Mouse (Mus musculus): ENCODE data around the gene Tph1. TPM values are rescaled to one million over a fixed set of nuclear protein-coding genes. Genes with fewer than 3 reads are reported as not detected.
A peak's percentile ranks its signal among the peaks of the same experiment; 100 is the strongest.
"Not testable (repeated sequence)": the region's sequence is repeated elsewhere in the genome, so short reads cannot be mapped to it uniquely, and the experiment has no call there.

Tph1 gene
- polyA plus RNA-seq, 1 experiment from 2014 or later, result 0.42 TPM

GRCm38 (mm10) chr7:46675061-46675460 is 2.7 kb upstream of the Tph1 start:
- no peaks in the 10 kb centered on the region for H3K27me3 ChIP-seq (replicated peaks; ENCODE audit: control insufficient read depth, insufficient read depth, low read length)
- no peak overlapping the region for H3K4me3 ChIP-seq (ENCODE audit: low read depth, low read length)
- H3K36me3 ChIP-seq (ENCODE audit: control insufficient read depth, insufficient read depth, low read length), result no peaks in the 10 kb centered on the region
- DNase-seq (ENCODE audit: low spot score) (no peak), ATAC-seq (replicated peaks; ENCODE audit: low FRiP score, low TSS enrichment, low read depth) (no peak)
- 92% methylated on average over 7 of the region's 7 CpGs for WGBS
- H3K4me2 ChIP-seq (ENCODE audit: low read length), result no peak overlapping the region
- no peak overlapping the region for H3K27ac ChIP-seq (ENCODE audit: low read depth)
- no peaks in the 10 kb centered on the region for H3K9me3 ChIP-seq (ENCODE audit: control insufficient read depth, low read length)
- no peak overlapping the region for H3K9ac ChIP-seq (ENCODE audit: low read length)
- H3K4me1 ChIP-seq (replicated peaks; ENCODE audit: control insufficient read depth, insufficient read depth, low read length), result no peaks in the 10 kb centered on the region

- Histone ChIP-seq H3K4me3 (ENCODE audit: low read depth, low read length) (no peak overlapping the region), H3K36me3 (ENCODE audit: control insufficient read depth, insufficient read depth, low read length) (no peaks in the 10 kb centered on the region), H3K4me2 (ENCODE audit: low read length) (peak overlapping the region; percentile 29), H3K27me3 (replicated peaks; ENCODE audit: control insufficient read depth, insufficient read depth, low read length) (no peaks in the 10 kb centered on the region), H3K4me1 (replicated peaks; ENCODE audit: control insufficient read depth, insufficient read depth, low read length) (no peaks in the 10 kb centered on the region), H3K27ac (ENCODE audit: low read depth) (no peak overlapping the region), H3K9ac (ENCODE audit: low read length) (no peak overlapping the region), H3K9me3 (ENCODE audit: control insufficient read depth, low read length) (no peaks in the 10 kb centered on the region)
- 1% methylated on average over 21 of the region's 21 CpGs for WGBS
- DNase-seq (ENCODE audit: low spot score) (no peak), ATAC-seq (replicated peaks; ENCODE audit: low FRiP score, low TSS enrichment, low read depth) (peak; percentile 70; the same call in 1 of the 2 replicates)
These were observed 5.1 kb downstream of the Tph1 start for GRCm38 (mm10) chr7:46667256-46667655.

- Histone ChIP-seq H3K9me3 (ENCODE audit: control insufficient read depth, low read length) (no peaks in the 10 kb centered on the region), H3K9ac (ENCODE audit: low read length) (no peak overlapping the region), H3K27ac (ENCODE audit: low read depth) (no peak overlapping the region), H3K36me3 (ENCODE audit: control insufficient read depth, insufficient read depth, low read length) (no peaks in the 10 kb centered on the region), H3K4me3 (ENCODE audit: low read depth, low read length) (no peak overlapping the region), H3K27me3 (replicated peaks; ENCODE audit: control insufficient read depth, insufficient read depth, low read length) (no peaks in the 10 kb centered on the region; the same call in 1 of the 2 replicates), H3K4me1 (replicated peaks; ENCODE audit: control insufficient read depth, insufficient read depth, low read length) (no peaks in the 10 kb centered on the region), H3K4me2 (ENCODE audit: low read length) (no peak overlapping the region)
- ATAC-seq (replicated peaks; ENCODE audit: low FRiP score, low TSS enrichment, low read depth), result no peak
- 37% methylated on average over 9 of the region's 9 CpGs for WGBS
- DNase-seq (ENCODE audit: low spot score), result no peak
These were observed 7.1 kb downstream of the Tph1 start for GRCm38 (mm10) chr7:46665236-46665635.

- Histone ChIP-seq H3K9ac (ENCODE audit: low read length) (no peak overlapping the region), H3K36me3 (ENCODE audit: control insufficient read depth, insufficient read depth, low read length) (no peaks in the 10 kb centered on the region), H3K9me3 (ENCODE audit: control insufficient read depth, low read length) (no peaks in the 10 kb centered on the region), H3K4me2 (ENCODE audit: low read length) (no peak overlapping the region), H3K27ac (ENCODE audit: low read depth) (no peak overlapping the region), H3K4me1 (replicated peaks; ENCODE audit: control insufficient read depth, insufficient read depth, low read length) (no peaks in the 10 kb centered on the region), H3K27me3 (replicated peaks; ENCODE audit: control insufficient read depth, insufficient read depth, low read length) (no peaks in the 10 kb centered on the region; the same call in 1 of the 2 replicates), H3K4me3 (ENCODE audit: low read depth, low read length) (no peak overlapping the region)
- DNase-seq (ENCODE audit: low spot score) (no peak), ATAC-seq (replicated peaks; ENCODE audit: low FRiP score, low TSS enrichment, low read depth) (no peak)
- WGBS, result 53% methylated on average over 18 of the region's 18 CpGs
These were observed 10.7 kb downstream of the Tph1 start for GRCm38 (mm10) chr7:46661591-46662090.

- no peak overlapping the region for H3K9ac ChIP-seq (ENCODE audit: low read length)
- H3K27me3 ChIP-seq (replicated peaks; ENCODE audit: control insufficient read depth, insufficient read depth, low read length), result no peaks in the 10 kb centered on the region
- H3K9me3 ChIP-seq (ENCODE audit: control insufficient read depth, low read length), result no peaks in the 10 kb centered on the region
- ATAC-seq (replicated peaks; ENCODE audit: low FRiP score, low TSS enrichment, low read depth) (no peak), DNase-seq (ENCODE audit: low spot score) (no peak)
- H3K36me3 ChIP-seq (ENCODE audit: control insufficient read depth, insufficient read depth, low read length), result no peaks in the 10 kb centered on the region
- no peaks in the 10 kb centered on the region for H3K4me1 ChIP-seq (replicated peaks; ENCODE audit: control insufficient read depth, insufficient read depth, low read length)
- no peak overlapping the region for H3K4me3 ChIP-seq (ENCODE audit: low read depth, low read length)
- 51% methylated on average over 2 of the region's 2 CpGs for WGBS
- H3K4me2 ChIP-seq (ENCODE audit: low read length), result no peak overlapping the region
- H3K27ac ChIP-seq (ENCODE audit: low read depth), result no peak overlapping the region
These were observed 20.1 kb downstream of the Tph1 start for GRCm38 (mm10) chr7:46652279-46652678.

DNA sequence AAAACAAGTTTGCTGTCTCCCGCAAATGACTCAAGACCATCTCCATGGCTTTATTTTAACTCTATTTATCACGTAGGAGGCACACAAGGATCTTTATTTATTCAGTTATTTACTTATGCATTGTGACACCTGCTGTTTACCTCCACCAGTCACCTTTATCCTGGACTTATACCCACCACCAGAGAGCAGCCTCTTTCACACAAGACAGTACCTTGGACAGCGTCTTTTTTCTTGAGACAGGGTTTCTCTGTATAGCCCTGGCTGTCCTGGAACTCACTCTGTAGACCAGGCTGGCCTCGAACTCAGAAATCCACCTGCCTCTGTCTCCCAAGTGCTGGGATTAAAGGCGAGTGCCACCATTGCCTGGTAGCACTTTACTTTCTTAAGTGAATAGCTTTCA is 22.1 kb downstream of the Tph1 start:
- 43% methylated on average over 5 of the region's 5 CpGs for WGBS

GRCm38 (mm10) chr7:46648431-46649140 is 23.8 kb downstream of the Tph1 start:
- Histone ChIP-seq H3K4me1 (replicated peaks; ENCODE audit: control insufficient read depth, insufficient read depth, low read length) (no peaks in the 10 kb centered on the region), H3K9me3 (ENCODE audit: control insufficient read depth, low read length) (no peaks in the 10 kb centered on the region), H3K27me3 (replicated peaks; ENCODE audit: control insufficient read depth, insufficient read depth, low read length) (no peaks in the 10 kb centered on the region), H3K27ac (ENCODE audit: low read depth) (no peak overlapping the region), H3K9ac (ENCODE audit: low read length) (no peak overlapping the region), H3K4me3 (ENCODE audit: low read depth, low read length) (no peak overlapping the region), H3K36me3 (ENCODE audit: control insufficient read depth, insufficient read depth, low read length) (no peaks in the 10 kb centered on the region), H3K4me2 (ENCODE audit: low read length) (no peak overlapping the region)
- DNase-seq (ENCODE audit: low spot score) (no peak), ATAC-seq (replicated peaks; ENCODE audit: low FRiP score, low TSS enrichment, low read depth) (no peak)
- 67% methylated on average over 4 of the region's 4 CpGs for WGBS

More for the DNA sequence above, 22.1 kb downstream of the Tph1 start:
- not testable (repeated sequence) for H3K27me3 ChIP-seq (replicated peaks; ENCODE audit: control insufficient read depth, insufficient read depth, low read length); DNase-seq (ENCODE audit: low spot score); ATAC-seq (replicated peaks; ENCODE audit: low FRiP score, low TSS enrichment, low read depth); H3K4me1 ChIP-seq (replicated peaks; ENCODE audit: control insufficient read depth, insufficient read depth, low read length); H3K4me3 ChIP-seq (ENCODE audit: low read depth, low read length); H3K9ac ChIP-seq (ENCODE audit: low read length); H3K4me2 ChIP-seq (ENCODE audit: low read length); H3K36me3 ChIP-seq (ENCODE audit: control insufficient read depth, insufficient read depth, low read length); H3K27ac ChIP-seq (ENCODE audit: low read depth); H3K9me3 ChIP-seq (ENCODE audit: control insufficient read depth, low read length)

DNA sequence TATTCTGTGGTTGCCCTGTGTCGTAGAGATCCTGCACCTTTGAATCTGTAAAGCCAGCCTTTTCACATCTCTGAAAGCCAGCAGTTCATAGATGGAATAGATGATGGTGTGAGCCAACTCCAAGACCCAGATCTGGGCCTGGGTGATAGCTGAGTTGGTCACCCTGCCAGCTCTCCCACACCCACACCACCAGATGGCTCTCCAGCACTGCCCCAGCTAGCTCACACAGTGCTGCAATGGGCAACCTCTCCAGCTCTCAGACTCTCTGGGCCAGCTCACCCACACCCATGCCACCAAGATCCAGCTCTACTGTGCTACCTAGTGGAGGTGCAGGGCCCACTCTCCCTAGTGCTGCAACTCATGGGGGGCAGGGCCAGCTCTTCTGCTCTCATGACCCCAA is 29.2 kb downstream of the Tph1 start:
- no peak overlapping the region for H3K27ac ChIP-seq (ENCODE audit: low read depth)
- H3K9ac ChIP-seq (ENCODE audit: low read length), result no peak overlapping the region
- H3K4me1 ChIP-seq (replicated peaks; ENCODE audit: control insufficient read depth, insufficient read depth, low read length), result peaks cover 6% of the 10 kb centered on the region
- no peaks in the 10 kb centered on the region for H3K9me3 ChIP-seq (ENCODE audit: control insufficient read depth, low read length)
- WGBS, result 77% methylated on average over 1 of the region's 1 CpGs
- DNase-seq (ENCODE audit: low spot score) (no peak), ATAC-seq (replicated peaks; ENCODE audit: low FRiP score, low TSS enrichment, low read depth) (no peak)
- H3K4me3 ChIP-seq (ENCODE audit: low read depth, low read length), result no peak overlapping the region
- no peak overlapping the region for H3K4me2 ChIP-seq (ENCODE audit: low read length)
- no peaks in the 10 kb centered on the region for H3K36me3 ChIP-seq (ENCODE audit: control insufficient read depth, insufficient read depth, low read length)
- no peaks in the 10 kb centered on the region for H3K27me3 ChIP-seq (replicated peaks; ENCODE audit: control insufficient read depth, insufficient read depth, low read length)

DNA sequence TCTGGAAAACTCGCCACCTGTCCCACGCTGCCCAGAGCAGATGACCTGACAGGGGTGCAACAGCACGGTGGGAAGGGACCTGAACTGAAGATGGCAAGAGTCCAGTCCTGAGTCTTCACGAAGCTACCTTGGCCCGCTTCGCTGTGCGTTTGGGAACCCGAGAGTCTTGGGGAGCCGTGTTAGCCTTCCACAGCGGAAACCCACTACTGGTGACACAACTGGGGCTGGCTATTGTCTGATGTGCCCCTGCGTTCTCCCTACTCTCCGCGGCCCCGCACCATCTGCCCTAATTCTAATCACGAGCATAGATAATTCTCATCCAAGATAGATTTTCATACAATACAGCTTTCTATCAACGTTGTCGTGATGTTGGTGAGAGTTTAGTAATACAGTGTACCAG is 32.3 kb downstream of the Tph1 start:
- Histone ChIP-seq H3K9ac (ENCODE audit: low read length) (peak overlapping the region; percentile 3; the same call in 1 of the 2 replicates), H3K27me3 (replicated peaks; ENCODE audit: control insufficient read depth, insufficient read depth, low read length) (no peaks in the 10 kb centered on the region), H3K36me3 (ENCODE audit: control insufficient read depth, insufficient read depth, low read length) (no peaks in the 10 kb centered on the region), H3K4me2 (ENCODE audit: low read length) (peak overlapping the region; percentile 89), H3K27ac (ENCODE audit: low read depth) (no peak overlapping the region), H3K4me3 (ENCODE audit: low read depth, low read length) (peak overlapping the region; percentile 83), H3K9me3 (ENCODE audit: control insufficient read depth, low read length) (no peaks in the 10 kb centered on the region), H3K4me1 (replicated peaks; ENCODE audit: control insufficient read depth, insufficient read depth, low read length) (peaks cover 6% of the 10 kb centered on the region)
- no peak for DNase-seq (ENCODE audit: low spot score)
- 21% methylated on average over 17 of the region's 17 CpGs for WGBS
- 0 out of 2 replicates have a peak, but pooled peaks have one; percentile 1 for ATAC-seq (replicated peaks; ENCODE audit: low FRiP score, low TSS enrichment, low read depth)

All from intestine, embryonic 14.5 days (tissue).